Mouse (Mus musculus) brain, embryonic 14.5 days (tissue): Measurements from ENCODE around the gene Atp8b5. TPM values are rescaled to one million over a fixed set of nuclear protein-coding genes. Genes with fewer than 3 reads are reported as not detected.
A peak's percentile ranks its signal among the peaks of the same experiment; 100 is the strongest.

Experiments used
- DNase-seq: peaks from one replicate; pipeline ENCODE4 v3.0.0-alpha.2; 2011; ENCODE audit warnings: low read depth
- CTCF ChIP-seq: fragments of 200-500 bp; IDR thresholded peaks from 2 replicates; pipeline ENCODE4 v1.5.1; 2012; ENCODE audit warnings: inconsistent platforms, mild to moderate bottlenecking, moderate library complexity, borderline replicate concordance; ENCODE audit not compliant: insufficient read depth, insufficient read length; ENCODE audit errors: extremely low read depth
- POLR2A ChIP-seq: fragments of 200-500 bp; IDR thresholded peaks from 2 replicates; pipeline ENCODE4 v1.6.1; 2012; ENCODE audit warnings: mild to moderate bottlenecking, inconsistent platforms, borderline replicate concordance; ENCODE audit not compliant: poor library complexity, insufficient read depth, insufficient read length, severe bottlenecking; ENCODE audit errors: extremely low read depth
- polyA plus RNA-seq: library from polyadenylated mRNA; depleted of rRNA; stranded (reverse); fragments of >200 nt; gene quantifications from 2 replicates; pipeline ENCODE4 v1.2.3, GENCODE M21; 2012

The Atp8b5 gene
- polyA plus RNA-seq, 1 experiment, result 0.63 TPM

- no peak for TF ChIP-seq CTCF
- TF ChIP-seq POLR2A, result no peak
Measured at GRCm38 (mm10) chr4:43371406-43371805, 104.4 kb downstream of the Atp8b5 start.

GRCm38 (mm10) chr4:43372155-43372554, 105.2 kb downstream of the Atp8b5 start:
- no peak for TF ChIP-seq CTCF
- no peak for TF ChIP-seq POLR2A
- no peak for DNase-seq

More at GRCm38 (mm10) chr4:43371406-43371805, 104.4 kb downstream of the Atp8b5 start:
- no peak for DNase-seq

GRCm38 (mm10) chr4:43374266-43374665, 107.3 kb downstream of the Atp8b5 start:
- no peak for TF ChIP-seq CTCF
- TF ChIP-seq POLR2A, result no peak
- DNase-seq, result no peak

- DNase-seq, result no peak
Measured at GRCm38 (mm10) chr4:43379601-43380000, 112.6 kb downstream of the Atp8b5 start.

GRCm38 (mm10) chr4:43380951-43381350, 114.0 kb downstream of the Atp8b5 start:
- peak; percentile 6 for DNase-seq
- TF ChIP-seq POLR2A (no peak), CTCF (no peak)

More at GRCm38 (mm10) chr4:43379601-43380000, 112.6 kb downstream of the Atp8b5 start:
- TF ChIP-seq POLR2A (no peak), CTCF (no peak)

GRCm38 (mm10) chr4:43381408-43382154, 114.6 kb downstream of the Atp8b5 start, which contains the start of gene Rusc2:
Rusc2 (plus strand) TSS chr4:43381979.
- TF ChIP-seq CTCF, result peak; percentile 45; the same call in 1 of the 2 replicates
- peak; percentile 89 for TF ChIP-seq POLR2A
- DNase-seq, result peak; percentile 96

GRCm38 (mm10) chr4:43382155-43383020, 115.4 kb downstream of the Atp8b5 start:
- no peak for DNase-seq
- TF ChIP-seq CTCF, result no peak
- TF ChIP-seq POLR2A, result no peak; the same call in 1 of the 2 replicates

GRCm38 (mm10) chr4:43383246-43384082, 116.5 kb downstream of the Atp8b5 start:
- TF ChIP-seq CTCF, result no peak
- TF ChIP-seq POLR2A, result no peak
- no peak for DNase-seq

- TF ChIP-seq POLR2A (no peak), CTCF (no peak)
Measured at GRCm38 (mm10) chr4:43384083-43384460, 117.1 kb downstream of the Atp8b5 start.

GRCm38 (mm10) chr4:43384541-43384940, 117.6 kb downstream of the Atp8b5 start:
- TF ChIP-seq POLR2A, result no peak
- TF ChIP-seq CTCF, result no peak
- DNase-seq, result no peak

More at GRCm38 (mm10) chr4:43384083-43384460, 117.1 kb downstream of the Atp8b5 start:
- no peak for DNase-seq
